Mouse (Mus musculus): ENCODE data around the gene Gphn.
"Not testable (repeated sequence)": the region's sequence is repeated elsewhere in the genome, so short reads cannot be mapped to it uniquely, and the experiment has no call there.

The Gphn gene

DNA sequence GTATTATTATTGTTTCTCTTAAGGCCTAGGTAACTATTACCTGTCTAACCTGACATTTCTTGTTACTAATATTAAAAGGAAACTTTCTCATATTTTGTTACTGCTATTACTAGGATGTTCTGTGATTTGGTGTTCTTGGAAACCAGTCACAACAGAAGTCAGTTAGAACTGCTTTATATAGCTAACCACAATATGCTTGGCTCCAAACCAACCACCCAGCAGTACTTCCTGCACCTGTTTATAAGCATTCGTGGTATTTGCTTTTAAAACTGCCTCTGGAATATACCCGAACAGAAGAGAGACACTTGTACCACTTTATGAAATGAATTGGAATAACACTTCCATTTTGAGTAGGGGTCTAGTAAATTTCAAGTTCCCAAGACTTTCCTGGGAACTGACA, 130.3 kb downstream of the Gphn start:
- DNase-seq, result no peak

GRCm38 (mm10) chr12:78389267-78389666, 163.1 kb downstream of the Gphn start:
- no peak for DNase-seq

DNA sequence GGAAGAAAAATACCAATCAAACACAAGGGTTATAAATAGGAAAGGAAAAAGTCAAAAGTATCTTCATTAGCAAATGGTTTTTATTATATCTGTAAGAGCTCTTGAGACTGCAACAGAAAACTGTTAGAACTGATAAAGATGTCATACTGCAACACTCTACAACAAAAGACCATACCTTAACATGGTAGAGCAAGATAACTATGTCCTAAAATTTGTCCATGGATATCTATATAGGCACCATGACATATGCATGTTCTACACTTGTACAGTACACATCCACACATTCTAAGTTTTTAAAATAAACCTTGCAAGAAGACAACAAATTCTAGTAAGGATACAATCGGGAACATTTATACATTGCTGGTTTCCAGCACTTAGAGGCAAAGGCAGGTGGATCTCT, 169.1 kb downstream of the Gphn start:
- no peak for DNase-seq

DNA sequence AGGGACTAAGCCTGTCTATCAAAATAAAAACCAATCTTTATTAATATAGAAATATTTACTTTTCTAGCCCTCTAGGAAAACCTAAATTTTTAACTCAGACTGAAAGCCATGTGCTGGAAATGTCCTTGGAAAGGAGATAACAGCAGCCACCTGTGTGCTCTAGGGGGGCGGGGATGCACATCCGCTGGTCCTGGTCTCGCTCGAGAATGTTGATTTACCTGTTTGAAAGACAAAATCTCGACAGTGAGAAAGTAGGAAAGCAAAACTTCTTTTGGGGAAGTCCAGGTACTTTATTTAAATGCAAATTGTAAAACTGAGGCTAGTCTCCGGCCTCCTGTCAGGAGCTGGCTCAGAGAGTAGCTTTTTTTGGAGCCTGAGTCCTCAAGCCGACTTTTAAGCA, 181.3 kb downstream of the Gphn start:
- not testable (repeated sequence) for DNase-seq

- no peak for DNase-seq
Measured at GRCm38 (mm10) chr12:78522176-78522575, 296.0 kb downstream of the Gphn start.

DNA sequence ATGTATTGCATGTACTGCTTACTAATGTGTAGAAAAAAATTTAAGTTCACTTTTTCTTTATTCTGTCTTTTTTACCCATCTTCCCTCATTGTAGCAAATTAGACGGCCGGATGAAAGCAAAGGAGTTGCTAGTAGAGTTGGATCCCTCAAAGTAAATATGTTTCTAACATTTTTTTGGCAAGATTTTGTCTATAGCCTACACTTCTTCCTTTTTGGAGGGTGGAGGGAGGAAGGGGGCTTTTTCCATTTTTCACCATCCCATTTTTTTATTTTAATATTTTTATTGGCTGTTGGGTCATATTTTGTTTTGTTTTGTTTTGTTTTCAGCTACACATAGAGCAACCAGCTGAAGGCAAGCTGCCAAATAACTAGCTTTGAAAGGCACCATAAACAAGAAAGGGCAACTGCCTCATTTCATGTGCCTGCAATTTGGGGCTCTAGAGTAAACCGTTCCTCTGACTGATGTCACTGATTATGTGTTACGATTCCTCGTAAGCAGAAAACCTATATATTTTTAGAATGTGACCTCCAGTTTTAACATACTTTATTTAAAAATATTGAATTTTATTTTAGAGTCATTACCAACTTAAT, 296.7 kb downstream of the Gphn start:
- no peak for DNase-seq

GRCm38 (mm10) chr12:78537590-78537989, 311.4 kb downstream of the Gphn start:
- not testable (repeated sequence) for DNase-seq

DNA sequence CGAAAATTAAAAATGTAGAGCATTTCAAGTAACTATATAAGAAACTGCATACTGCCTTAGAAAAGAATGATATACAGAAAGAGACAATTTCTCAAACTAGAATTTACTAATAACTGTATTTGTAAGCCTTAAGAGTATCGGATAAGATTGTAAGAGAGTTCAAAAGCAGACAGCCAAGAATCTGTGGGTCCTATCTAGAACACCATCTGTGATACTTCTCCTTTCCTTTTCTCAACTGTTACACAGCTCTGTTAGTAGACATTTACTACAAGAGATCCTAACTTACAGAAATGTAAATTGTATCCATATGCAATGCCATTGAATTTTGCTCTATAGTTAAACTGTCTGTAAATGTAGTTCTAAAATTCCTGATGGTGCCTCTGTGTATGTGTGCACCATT, 324.7 kb downstream of the Gphn start:
- DNase-seq, result no peak

DNA sequence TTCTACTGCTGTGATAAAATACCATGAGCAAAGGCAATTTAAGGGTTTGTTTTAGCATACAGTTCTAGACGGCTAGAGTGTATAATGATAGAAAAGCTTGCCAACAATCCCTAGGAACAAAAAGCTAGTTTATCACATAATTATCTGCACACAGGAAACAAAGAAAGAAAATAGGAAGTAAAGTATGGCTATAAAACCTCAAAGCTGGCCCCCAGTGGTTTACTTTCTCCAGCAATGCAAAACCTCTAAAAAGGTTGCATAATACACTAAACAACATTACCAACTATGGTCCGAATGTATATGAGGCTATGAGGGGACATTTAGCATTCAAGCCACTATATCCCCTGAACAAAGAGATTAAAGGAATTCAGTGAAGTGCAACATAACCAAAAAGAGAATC, 405.6 kb downstream of the Gphn start:
- no peak for DNase-seq

DNA sequence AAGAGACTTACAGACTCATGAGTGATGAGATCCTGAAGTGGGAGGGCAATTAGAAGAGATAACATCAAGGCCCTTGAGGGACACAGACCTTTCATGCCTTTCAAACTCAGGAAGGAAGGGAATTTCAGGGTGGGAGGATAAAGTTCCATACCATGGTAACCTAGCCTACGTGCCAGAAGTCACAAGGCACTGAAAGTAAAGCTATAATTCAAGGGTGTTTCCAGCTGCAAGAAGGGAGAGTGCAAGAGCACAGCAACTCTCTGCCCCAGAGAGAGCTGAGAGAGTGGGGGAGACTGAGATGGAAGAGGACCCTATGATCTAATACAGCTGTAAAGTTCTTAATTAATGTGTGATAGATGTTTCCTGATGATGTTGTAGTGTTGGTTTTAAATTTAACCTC, 413.3 kb downstream of the Gphn start:
- DNase-seq, result no peak

- no peak for DNase-seq
Measured at GRCm38 (mm10) chr12:78640086-78640485, 413.9 kb downstream of the Gphn start.

- no peak for DNase-seq
Measured at GRCm38 (mm10) chr12:78641220-78641619, 415.0 kb downstream of the Gphn start.

DNA sequence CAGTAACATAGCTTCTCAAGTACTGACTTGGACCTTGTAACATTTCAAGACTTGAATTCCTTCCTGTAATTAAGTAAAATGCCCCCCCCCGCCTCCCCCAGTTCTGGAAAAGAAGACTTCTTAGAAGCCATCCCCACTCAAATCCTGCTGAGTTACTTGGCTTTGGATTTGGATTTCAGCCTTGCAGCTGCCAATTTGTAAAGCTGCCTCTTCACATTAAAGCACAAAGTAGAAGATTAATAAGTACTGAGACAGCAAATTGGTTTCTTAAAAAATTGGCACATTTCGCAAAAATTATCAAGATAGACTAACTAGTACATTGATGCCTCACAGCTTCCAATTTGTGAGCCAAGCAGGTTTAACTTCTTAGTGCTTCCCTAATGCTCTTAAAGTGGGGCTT, 417.5 kb downstream of the Gphn start:
- no peak for DNase-seq

- DNase-seq, result no peak
Measured at GRCm38 (mm10) chr12:78645282-78645681, 419.1 kb downstream of the Gphn start.

GRCm38 (mm10) chr12:78659718-78660304, 433.6 kb downstream of the Gphn start:
- no peak for DNase-seq

DNA sequence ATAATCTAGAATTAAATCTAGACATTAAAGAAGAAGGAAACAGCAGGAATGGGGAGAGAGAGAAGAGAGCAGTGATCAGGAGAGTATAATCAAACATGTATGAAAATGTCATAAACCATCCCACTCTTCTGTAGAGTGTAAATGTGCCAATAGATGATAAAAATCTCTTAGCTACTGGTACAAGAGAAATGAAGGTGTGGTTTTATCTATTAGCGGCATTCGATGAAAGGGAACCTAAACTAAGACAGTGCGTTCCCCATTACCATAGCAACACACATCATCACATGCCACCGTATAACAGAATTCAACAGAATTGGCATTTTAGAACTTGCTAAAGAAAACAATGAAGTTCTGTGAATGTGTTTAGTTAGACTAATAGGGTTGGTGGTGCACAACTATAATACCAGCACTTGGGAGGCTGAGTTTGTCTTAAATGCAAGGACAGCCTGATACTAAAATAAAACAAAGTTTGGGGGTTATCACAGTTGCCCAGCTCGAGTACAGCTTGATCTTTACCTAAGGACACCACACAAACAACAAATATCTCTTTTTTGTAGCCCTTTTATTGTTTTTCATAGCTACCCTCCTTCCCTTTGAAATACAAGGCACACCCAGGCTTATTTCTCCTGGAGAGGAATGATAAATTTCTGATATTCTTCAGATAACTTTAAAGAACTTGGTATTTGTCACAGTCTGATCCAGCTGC, 452.1 kb downstream of the Gphn start:
- no peak for DNase-seq

DNA sequence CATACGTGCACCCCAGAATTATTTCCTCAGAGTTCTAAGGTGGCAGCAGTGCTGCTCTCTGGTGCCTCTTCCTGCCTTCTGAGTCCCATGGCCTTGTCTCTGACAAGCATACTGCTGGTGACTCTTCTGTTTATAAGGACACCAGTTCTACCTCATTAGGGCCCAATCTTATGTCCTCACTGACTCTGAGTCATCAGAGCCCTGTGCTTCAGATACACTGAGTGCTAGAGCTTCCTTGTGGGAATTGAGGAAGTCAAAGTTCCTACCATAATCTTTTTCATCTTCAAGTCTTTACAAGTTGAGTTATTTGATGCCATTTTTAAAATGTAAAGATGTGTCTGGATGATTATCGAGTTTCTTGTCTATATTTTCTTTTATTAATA, 452.6 kb downstream of the Gphn start:
- DNase-seq, result no peak

- DNase-seq, result no peak
Measured at GRCm38 (mm10) chr12:78681048-78681447, 454.9 kb downstream of the Gphn start.

DNA sequence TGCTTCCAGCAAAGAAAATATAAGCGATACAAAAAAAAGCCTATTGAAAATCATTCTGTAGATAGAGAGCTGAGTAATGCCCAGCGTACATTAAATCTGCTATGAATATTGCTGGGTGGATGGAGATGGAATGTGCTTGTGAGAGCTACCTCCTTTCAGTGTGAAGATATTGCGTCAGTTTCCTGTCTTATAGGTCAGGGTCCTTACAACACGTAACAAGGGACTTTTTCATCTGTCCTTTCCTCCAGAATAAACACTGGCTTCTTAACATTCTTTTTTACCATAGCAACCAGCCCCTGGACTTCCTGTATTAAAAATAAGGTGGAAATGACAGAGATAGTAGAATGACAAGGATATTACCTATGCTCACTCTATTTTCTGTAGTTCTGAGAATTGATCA, 456.1 kb downstream of the Gphn start:
- no peak for DNase-seq

GRCm38 (mm10) chr12:78685669-78686215, 459.6 kb downstream of the Gphn start:
- DNase-seq, result no peak

- no peak for DNase-seq
Measured at GRCm38 (mm10) chr12:78688876-78689275, 462.7 kb downstream of the Gphn start.

GRCm38 (mm10) chr12:78691325-78691724, 465.1 kb downstream of the Gphn start, which contains the start of gene Fam71d:
Fam71d (plus strand) TSS chr12:78691535.
- no peak for DNase-seq

- no peak for DNase-seq
Measured at GRCm38 (mm10) chr12:78693281-78693680, 467.1 kb downstream of the Gphn start.

DNA sequence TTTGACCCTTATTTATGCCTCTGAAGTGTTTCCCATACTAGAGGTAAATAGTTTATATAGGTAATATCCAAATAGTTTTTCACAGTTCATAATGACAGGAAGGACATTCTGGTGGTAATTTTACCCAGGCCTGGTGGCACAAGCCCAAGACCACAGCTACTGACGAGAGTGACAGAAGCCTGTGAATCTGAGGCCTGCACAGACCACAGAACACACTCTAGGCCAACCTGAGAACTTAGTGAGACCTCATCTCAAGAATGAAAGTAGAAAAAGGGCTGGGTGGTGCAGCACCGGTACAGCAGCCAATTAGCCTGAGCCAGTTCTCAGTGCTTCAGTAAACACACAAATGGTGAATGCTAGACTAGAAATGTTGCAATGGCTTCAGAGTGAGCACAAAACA, 491.6 kb downstream of the Gphn start:
- DNase-seq, result no peak

All from right cerebral cortex, postnatal 4 days (tissue).